Mouse (Mus musculus) kidney, adult 11 months (tissue): ENCODE data around the gene Cradd.
A peak's percentile ranks its signal among the peaks of the same experiment; 100 is the strongest.

Experiments
- DNase-seq: peaks from one replicate; pipeline ENCODE4 v3.0.0; 2022

The Cradd gene

DNA sequence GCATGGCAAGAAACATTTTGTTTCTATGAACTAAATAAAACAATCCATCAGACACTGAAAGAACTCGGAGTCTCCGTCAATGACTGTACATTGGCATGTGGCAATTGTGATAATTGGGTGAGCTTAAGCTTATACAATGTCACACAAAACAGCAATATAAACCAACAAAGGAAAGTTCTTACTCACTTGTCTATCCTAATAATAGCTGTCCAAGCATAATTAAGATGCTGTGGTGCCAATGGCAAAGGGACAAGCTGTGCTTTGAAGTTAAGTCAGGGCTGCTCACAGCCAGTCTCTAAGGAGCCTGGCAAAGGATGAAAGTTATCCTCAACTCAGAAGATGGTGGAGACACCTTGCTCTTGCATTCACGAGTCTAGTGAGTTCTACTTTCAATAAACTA is 89.3 kb downstream of the Cradd start:
- no peak for DNase-seq

DNA sequence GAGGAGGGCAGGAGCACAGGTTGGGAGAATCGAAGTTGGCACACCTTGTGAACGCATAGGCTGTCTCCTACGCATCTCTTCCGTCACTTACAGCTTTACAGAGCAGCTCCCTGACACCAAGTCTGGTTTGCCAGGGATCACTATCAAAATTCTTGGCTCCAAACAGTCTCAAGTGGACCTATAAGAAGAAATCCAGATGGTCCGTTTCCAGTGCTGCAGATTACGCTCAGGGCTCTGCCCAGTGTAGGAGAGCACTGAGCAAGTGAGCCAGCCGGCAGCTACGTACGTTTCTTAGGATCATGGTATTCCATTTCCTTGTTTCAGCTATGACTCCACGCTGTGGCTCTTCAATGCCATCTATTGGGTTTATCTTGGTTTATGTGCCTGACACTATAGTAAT is 90.9 kb downstream of the Cradd start:
- DNase-seq: no peak

DNA sequence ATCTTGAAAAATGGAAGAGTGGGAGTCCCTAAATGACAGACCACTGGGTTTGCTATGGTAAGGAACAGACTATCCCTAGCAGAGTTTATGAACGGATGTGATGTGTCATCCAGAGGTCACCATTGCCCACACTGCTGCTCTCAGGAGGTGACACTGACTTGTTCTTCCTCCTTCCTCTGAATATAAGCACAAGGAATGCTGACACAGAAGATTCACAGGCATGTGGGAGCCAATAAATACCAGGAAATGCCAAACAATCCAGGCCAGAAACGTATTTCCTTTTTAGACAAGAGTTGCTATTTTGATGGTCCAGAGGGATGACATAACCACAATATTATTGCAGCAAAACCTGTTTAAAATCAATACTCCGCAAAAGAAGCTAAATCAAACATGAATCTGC is 91.4 kb downstream of the Cradd start:
- DNase-seq: peak; percentile 60

DNA sequence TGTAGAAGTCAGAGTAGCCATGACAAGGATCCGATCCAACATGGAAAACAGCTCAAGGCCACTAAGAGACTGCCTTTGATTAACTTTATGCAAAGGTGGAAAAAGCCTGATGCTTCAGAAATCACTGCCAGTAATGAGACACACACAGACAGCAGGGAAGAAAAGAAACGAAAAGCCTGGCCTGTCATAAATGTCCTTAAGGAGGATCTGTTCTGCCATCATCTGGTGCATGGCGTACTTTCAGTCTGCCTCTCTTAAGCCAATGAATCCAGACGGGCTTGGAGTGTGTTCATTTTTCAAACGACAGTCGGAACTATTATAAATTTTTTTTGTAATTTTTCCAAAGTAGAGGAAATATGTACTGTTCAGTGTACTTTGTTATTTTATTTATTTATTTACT is 95.7 kb downstream of the Cradd start:
- DNase-seq: no peak

DNA sequence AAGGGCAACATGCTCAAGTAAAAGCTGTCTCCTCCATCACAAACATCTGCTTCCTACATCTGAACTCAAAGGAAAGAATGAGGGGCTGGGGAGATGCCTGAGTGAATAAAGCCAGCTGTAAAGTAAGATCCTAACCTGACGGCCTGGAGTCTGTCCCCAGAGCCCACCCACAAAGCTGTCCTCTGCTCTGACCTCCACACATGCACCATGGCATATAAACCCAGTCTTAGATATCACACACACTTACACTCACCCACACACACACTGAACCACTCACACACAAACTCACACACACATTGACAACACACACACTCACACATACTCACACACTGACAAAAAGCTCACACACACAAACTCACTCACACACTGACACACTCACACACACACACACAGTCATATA is 96.3 kb downstream of the Cradd start:
- DNase-seq: no peak

DNA sequence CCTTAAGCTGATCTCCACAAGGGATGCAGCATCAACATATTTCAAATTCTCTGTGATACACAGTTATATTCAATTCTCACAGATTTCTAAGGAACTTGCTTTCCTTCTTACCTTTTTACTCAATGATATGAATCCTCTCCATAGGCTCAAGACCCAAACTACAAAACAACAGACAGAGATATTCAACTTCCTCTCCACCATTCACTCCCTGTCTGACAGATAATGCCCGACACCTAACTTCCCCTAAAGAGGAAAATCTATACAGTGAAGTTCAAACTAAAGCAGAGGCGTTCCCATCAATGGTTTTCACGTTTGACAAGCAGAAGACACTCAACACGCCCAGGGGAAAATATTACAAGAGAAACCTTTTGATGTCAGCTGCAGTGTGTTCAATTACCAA is 97.2 kb downstream of the Cradd start:
- DNase-seq: no peak

DNA sequence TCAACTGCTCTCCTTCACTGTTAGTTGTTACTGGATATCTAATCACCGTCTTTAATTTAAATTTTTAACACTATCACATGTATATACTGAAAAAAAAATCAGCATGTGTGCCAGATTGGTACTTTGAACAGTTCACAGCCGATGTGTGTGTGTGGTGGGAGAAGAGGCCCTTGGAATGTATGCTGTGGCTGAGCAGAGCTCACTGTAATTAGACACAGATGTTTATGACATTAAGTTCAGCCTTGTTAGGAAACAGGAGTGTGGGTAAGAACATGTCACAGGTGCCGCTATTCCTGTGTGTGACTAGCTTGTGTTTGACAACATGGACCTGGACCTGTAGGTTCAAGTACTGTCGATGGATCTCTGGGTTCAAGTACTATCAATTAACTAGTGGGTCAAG is 98.9 kb downstream of the Cradd start:
- no peak for DNase-seq

DNA sequence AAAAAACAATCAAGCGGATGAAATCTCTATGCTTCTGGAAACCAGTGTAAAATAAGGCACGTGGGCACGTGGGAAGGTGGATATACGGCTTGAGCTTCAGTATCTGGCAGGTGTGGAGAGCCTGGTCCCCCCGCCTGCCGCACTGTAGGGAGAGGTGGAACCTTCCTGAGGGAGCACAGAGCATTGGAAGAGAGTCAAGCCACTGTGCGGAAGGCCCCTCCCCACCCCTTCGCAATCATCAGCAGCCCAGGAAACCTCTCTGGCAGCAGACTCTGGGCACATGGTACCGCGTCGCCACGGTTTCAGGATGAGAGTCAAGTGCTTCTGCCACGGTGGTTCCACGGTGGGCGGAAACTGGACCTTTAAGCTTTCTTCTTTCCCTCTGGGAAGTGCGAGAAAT is 100.7 kb downstream of the Cradd start:
- DNase-seq: no peak

DNA sequence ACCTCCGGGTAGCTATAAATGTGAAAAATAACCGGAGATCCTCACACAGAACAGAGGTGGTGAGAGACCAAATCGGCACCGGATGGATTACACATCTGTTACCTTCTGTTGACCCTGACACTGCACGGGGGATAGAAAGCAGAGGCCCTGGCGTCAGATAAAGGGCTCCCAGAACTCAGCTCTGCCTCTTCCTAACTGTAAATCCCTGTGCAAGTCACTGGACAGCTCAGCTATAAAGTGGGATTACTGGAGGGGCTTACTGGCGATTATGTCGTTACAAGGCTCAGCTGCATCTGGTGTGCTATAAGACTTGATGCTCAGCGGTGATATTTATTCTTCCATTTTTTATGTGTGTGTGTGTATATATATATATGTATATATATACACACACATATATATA is 102.0 kb downstream of the Cradd start:
- DNase-seq: no peak

DNA sequence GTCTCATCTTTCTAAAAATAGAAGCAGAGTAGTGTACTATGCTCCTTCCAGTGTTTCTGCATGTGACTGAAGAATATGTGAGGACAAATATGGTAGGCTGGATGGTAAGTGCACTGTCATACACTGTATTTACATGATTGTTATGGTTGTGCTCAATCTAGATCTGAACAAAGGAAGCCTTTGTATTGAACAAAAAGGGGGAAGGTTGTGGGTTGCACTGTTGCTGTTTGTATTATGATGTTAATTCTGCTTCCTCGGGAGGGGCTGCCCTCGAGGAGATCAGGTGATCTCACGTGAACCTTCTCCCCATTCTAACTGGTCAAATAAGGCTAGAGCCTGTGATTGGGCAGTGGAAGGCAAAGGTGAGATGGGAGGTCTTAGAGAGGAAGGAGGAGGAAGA is 103.4 kb downstream of the Cradd start:
- no peak for DNase-seq

DNA sequence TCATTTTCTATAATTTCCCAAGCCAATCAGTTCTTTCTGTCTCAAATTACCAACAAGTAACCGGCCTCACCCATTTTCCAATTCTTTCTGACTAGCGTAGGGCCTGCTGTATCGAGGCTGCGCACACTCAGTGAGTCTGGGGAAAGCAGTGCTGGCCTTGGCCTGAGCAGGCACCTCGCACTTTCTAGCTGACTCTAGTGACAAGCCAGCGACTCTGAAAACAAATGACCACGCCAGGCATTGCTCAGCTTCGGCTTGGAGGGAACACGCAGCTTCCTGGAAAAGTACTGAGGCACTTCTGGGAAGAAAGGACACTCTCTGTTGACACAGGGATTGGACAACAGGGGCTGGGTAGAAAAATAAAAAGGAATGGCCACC is 105.3 kb downstream of the Cradd start:
- peak; percentile 30 for DNase-seq

DNA sequence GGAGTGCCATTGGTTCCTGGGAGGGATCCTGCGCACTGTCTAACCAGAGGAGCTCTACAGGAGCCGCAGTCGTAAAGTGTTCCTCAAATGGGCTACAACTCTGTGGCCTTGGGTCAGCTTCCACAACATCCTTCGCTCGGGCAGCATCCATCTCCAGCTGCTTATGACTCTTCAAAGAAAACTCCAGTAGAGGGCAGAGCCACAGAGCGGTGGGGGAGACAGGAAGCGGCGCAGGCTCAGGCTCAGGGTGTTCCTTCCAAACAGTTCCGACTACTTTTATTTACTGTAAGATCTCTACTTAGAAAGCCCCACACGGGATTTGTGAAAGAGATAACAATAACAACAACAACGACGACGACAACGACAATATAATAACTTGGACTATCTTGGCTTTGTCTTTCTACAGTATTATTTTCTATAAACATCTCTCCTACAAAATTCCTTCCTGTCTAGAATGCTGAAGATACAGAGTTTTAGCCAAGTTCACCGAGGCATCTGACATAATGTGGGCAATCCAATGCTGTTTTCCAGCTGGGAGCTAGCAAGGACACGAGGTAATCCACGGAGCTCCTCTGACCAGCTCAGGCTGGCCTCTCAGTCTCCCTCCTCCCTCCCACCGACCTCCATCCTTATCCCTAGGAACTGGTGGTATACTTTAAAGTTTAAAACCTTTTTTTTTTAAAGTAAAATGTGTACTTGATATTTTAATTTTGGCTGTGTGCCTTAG is 105.8 kb downstream of the Cradd start:
- DNase-seq: no peak

DNA sequence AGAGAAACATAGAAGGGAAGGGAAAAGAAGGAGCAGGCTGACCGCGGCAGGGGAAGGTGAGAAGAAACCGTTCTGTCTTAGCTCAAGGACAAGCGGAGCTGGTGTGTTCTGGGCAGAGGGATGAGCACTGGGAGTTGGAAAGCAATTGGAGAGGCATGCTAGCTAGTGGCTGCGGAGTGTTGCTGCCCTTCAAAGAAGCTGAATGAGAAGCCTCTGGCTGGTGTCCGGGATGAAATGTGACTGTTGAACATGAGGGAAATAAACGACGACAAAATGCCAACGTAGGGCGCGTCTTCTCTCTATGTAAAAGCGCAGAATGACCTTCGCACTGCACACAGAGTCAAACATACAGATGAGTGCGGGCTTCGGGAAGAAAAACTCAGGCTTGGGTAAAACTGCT is 108.6 kb downstream of the Cradd start:
- DNase-seq: no peak

DNA sequence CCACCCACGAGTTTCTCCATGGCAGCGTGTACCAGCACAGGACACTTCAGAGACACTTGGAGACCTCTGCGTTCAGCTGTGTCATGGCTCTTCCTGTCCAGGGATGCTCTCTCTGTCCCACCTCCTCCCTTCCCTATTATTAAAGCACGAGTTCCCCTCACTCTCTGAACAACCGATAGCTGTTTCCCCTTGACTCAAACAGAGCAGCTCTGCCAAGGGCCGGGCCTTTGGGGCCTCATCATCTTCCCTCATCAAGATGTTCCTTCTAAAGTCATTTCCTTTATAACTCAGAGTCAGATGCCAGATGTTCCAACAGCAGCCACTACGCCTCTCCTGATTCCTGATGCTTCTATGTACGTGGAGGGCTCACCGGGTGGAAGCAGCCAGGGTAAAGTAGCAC is 110.1 kb downstream of the Cradd start:
- no peak for DNase-seq

DNA sequence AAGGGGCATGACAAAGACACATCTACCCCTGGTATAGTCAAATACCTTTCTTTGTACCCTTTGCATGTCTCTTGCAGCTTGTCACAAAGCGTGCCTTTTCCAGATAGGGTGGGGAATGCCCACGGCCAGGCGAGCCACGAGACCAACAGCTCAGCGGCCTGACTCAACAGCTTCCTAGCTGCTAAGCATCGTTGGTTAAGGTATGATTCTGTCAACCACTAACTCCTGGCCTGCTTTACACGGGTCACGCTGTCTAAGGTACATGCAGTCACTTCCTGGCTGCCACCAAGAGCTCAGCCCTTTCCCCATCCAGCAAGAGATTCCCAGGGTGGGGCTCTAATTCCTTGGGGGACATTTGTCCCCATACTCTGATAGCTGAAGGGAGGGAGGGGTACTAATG is 110.6 kb downstream of the Cradd start:
- no peak for DNase-seq

DNA sequence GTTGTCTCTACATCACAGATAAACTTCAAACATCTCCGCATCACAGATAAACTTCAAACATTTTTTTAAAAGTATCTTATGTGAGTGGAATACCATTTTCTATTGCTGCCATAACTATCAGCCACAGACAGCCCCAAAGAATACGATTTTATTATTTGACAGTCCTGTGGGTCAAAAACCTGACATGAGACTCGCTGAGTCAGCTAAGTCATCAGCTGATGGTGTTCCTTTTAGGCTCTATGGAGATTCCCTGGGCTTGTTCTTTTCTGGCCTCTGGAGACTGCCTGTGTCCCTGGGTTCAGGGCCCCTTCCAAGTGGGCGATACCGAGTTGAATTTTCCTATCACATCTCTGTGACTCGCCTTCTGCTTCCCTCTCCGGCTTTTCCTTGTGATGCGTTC is 112.3 kb downstream of the Cradd start:
- DNase-seq: no peak

DNA sequence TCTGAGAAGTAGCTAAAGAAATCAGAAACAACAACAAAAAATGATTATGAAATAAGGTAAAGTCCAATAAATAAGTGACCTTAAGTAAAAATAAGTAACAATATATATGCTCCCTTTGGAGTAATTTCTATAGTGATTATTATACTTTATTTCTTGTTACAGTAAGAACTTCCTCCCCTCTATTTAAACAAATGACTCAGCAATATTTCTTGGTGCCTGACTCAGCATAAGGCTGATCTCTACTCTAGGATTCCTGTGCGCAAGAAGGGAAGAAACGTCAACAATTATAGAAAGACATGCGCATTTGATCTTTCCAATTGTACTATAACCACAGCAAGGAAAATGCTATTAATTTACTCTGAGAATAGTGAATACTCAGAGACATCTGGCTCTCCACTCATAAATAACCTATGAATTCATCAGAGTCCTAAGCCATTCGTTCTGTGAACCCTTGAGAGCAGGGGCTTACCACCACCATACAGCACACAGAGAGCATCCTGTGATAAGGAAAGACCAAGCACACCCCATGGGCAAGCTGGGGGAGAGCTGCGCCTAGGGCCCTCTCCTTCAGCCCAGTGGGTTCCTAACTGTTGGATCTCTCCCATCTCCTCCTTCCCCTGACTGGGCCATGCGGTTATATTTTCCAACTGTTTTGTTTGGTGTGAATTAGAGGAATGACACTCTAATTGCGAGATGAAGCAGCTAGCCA is 113.1 kb downstream of the Cradd start:
- no peak for DNase-seq

DNA sequence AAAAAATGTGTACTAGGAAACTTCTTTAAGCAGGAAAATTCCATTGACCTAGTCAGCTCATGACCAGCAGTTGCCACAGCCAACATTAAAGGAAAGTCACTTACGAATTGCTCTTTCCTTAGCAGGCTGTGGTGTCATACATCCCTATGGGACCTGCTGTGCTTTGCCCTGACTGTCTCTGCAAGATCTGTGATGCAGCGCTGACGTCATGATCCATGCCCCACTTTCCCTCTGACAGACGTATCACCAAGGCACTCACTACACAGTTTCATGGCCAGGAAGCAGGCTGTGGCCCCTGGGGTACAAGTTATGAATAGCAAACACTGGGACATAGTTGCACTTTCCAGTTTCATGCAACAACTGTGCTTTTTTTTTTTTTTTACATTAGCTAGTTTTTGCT is 113.8 kb downstream of the Cradd start:
- no peak for DNase-seq

DNA sequence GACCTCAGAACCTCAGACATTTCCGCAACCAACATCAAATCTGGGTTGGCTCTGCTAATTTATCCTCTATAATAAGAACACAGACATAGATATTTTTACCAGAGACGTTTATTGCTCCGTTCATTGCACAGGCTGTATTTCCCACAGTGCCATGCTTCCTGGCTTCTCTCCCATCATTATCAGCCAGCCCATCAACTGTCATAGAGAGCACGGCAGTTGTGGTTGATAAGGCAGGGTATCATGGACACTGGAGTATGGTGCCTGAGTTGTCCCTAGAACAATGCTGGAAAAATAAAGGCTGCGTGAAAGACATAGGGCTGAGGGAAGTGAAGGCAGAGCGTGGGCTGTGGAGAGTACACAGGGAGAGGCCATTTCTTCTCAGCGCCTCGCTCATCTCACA is 116.5 kb downstream of the Cradd start:
- DNase-seq: no peak

DNA sequence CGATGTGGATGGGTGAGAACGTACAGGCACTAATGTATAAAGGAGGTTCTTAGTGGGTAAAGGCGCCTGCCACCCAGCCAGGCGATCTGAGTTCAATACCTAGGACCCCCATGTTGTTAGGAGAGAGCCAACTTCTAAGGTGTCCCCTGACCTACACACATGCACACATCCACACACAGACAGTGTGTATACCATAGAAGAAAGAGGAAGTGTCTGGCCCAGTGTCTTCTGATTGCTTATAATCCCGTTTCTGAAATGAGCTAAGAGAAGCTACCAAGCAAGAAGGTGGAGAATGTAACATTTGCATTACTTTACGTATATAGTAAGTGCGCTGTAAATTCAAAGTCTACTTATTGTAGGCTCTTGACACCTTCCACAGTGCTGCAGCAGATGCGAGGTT is 122.4 kb downstream of the Cradd start:
- no peak for DNase-seq

DNA sequence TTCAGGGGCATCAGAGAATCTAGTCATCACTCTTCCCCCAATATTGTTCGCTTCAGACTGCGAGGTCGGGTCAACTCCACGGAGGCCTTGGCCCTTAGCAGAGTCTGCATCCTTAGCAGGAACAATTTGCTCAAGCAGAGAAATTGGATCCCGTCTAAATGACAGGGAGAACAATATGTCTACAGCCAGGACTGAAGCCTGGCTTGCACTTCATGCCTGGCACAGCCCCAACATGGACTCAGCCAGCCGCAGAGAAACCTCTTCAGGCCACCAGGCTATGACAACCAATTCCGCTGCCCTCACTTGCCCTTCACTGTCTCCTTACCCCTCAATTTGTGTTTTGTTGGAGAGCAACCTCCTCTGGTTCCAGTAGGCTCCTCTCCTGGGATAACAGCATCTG is 123.6 kb downstream of the Cradd start:
- no peak for DNase-seq

DNA sequence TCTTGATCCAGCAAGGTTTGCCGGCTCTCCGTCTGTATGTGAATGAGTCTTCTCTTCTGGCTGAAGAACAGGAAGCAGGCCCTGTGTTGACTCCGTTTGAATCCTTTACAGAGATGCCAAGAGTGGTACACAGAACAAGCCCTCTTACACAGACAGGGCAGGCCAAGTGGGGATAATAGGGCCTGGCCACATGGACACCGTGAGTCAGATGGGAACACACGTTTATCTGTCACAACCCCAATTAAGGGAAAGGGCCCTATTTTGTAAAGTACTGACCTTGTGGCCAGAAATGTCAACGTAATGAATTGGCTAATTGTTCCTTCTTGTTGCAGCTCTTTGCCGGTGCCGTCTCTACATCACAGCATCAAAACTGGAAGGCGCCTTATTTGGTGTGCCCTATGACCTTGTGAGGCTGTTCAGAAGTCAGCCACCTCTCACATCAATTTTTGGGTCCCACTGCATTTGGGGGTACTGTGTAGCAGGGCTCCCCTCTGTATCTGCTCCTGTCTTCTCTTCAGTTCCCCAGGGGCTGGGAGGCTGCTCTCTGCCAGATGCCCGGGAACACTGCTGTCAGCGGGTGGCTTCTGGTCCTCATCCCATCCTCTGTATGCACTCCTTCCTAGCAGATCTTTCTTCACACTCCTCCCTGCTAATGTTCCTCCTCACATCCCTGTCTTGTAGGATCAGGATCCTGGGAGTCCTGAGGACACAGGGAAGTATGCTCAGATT is 124.2 kb downstream of the Cradd start:
- no peak for DNase-seq

DNA sequence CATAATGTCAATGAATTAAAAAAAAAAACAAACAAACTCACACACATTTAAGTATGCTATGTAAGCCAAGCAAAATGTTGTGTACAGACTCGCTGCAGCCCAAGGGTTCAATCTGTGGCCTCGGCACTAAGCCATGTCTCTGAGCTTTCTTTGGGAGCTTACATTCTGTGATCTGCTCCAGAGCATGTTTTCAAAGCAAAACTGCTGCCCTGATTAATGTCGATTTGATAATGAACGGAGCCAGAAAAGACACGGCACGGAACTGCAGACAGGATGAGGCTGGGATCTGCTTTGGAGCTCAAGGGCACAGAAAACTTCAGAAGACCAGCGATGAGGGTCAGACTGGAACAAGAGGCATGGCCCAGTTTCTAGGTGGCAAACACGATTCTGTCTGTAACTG is 126.6 kb downstream of the Cradd start:
- DNase-seq: no peak

DNA sequence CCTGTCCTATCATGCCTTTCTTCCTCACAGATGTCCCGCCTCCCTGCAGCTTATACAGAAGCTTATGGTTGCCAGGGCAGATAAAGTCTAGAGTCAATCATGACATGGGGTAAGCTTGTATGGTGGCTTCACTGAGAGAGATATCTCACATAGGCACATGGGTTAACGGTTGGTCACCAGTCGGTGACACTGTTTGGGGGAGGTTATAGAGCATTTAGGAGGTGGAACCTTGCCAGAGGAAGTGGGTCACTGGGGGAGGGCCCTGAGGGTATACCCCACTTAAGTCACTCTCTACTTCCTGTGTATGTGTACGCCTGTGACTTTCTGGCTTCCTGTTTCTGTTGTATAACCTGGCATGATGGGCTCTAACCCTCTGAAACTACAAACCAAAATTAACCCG is 128.2 kb downstream of the Cradd start:
- DNase-seq: no peak
